Mouse (Mus musculus) bone marrow, adult 2 months (tissue): ENCODE results near the gene Oxsr1.

Source experiments
- CTCF ChIP-seq: fragments of 200-500 bp; IDR thresholded peaks from 2 replicates; pipeline ENCODE4 v1.5.1; 2011; ENCODE audit warnings: low read length, control low read depth; ENCODE audit not compliant: control insufficient read depth, insufficient read depth
- POLR2A ChIP-seq: fragments of 200-500 bp; IDR thresholded peaks from 2 replicates; pipeline ENCODE4 v1.6.1; 2011; ENCODE audit warnings: low read depth, mild to moderate bottlenecking, control low read depth, low read length, borderline replicate concordance; ENCODE audit not compliant: control insufficient read depth

- TF ChIP-seq POLR2A, result no peak
- TF ChIP-seq CTCF, result no peak
Observed at GRCm38 (mm10) chr9:119350531-119350930, 28.3 kb upstream of the Oxsr1 start.
